Mouse (Mus musculus) CD4-positive helper T cell, adult 2 months (primary cell): ENCODE data around the gene Mapk14.

Experiments used
- DNase-seq: peaks from one replicate; pipeline ENCODE4 v3.0.0-alpha.2; 2012; ENCODE audit warnings: low read depth, missing footprints, low spot score

Mapk14 gene

GRCm38 (mm10) chr17:28690776-28691686 lies at the start of gene Mapk14:
TSS of gene Mapk14 (plus strand) at chr17:28691329.
- DNase-seq, result peak; percentile 100

- DNase-seq, result peak; percentile 39
Observed at GRCm38 (mm10) chr17:28643697-28644096, 47.4 kb upstream of the Mapk14 start.

- DNase-seq, result no peak
Observed at GRCm38 (mm10) chr17:28644112-28644511, 47.0 kb upstream of the Mapk14 start.

- DNase-seq, result no peak
Observed at GRCm38 (mm10) chr17:28646221-28646620, 44.9 kb upstream of the Mapk14 start.

- peak; percentile 73 for DNase-seq
Observed at GRCm38 (mm10) chr17:28648607-28649370, 42.3 kb upstream of the Mapk14 start.

- no peak for DNase-seq
Observed at GRCm38 (mm10) chr17:28650268-28650667, 40.9 kb upstream of the Mapk14 start.

- peak; percentile 82 for DNase-seq
Observed at GRCm38 (mm10) chr17:28657936-28658335, 33.2 kb upstream of the Mapk14 start.

GRCm38 (mm10) chr17:28659564-28659963 lies 31.6 kb upstream of the Mapk14 start:
- DNase-seq, result no peak

GRCm38 (mm10) chr17:28682311-28683084 lies 8.6 kb upstream of the Mapk14 start:
- DNase-seq, result no peak

GRCm38 (mm10) chr17:28683601-28684000 lies 7.5 kb upstream of the Mapk14 start:
- no peak for DNase-seq

GRCm38 (mm10) chr17:28684631-28685030 lies 6.5 kb upstream of the Mapk14 start:
- no peak for DNase-seq

- no peak for DNase-seq
Observed at GRCm38 (mm10) chr17:28687354-28687753, 3.8 kb upstream of the Mapk14 start.

- DNase-seq, result peak; percentile 32
Observed at GRCm38 (mm10) chr17:28689586-28690283, 1.4 kb upstream of the Mapk14 start, which contains the start of gene Slc26a8. TSS of gene Slc26a8 (minus strand) at chr17:28690233.

- no peak for DNase-seq
Observed at GRCm38 (mm10) chr17:28691687-28692340, 685 bp downstream of the Mapk14 start.

GRCm38 (mm10) chr17:28692341-28692710 lies 1.2 kb downstream of the Mapk14 start:
- peak; percentile 85 for DNase-seq

- DNase-seq, result no peak
Observed at GRCm38 (mm10) chr17:28693086-28693485, 2.0 kb downstream of the Mapk14 start.

GRCm38 (mm10) chr17:28694078-28694477 lies 2.9 kb downstream of the Mapk14 start:
- no peak for DNase-seq

GRCm38 (mm10) chr17:28694832-28695231 lies 3.7 kb downstream of the Mapk14 start:
- DNase-seq, result no peak

- DNase-seq, result no peak
Observed at GRCm38 (mm10) chr17:28696641-28697040, 5.5 kb downstream of the Mapk14 start.
